Mouse (Mus musculus) neural tube, embryonic 15.5 days (tissue): ENCODE data around the gene Pcgf3. TPM values are rescaled to one million over a fixed set of nuclear protein-coding genes. Genes with fewer than 3 reads are reported as not detected.

Source experiments
- ATAC-seq: fragments of 200-750 bp; cut with Nextera tagmentation; 2 replicates; pipeline ENCODE4 v1.8.0; 2017; ENCODE audit warnings: mild to moderate bottlenecking, moderate TSS enrichment, moderate library complexity; ENCODE audit not compliant: low FRiP score
- H3K27ac ChIP-seq: fragments of 300-500 bp; sonication (generic); replicated peaks from 2 replicates; pipeline ENCODE4 v1.5.1; 2015; ENCODE audit warnings: mild to moderate bottlenecking, inconsistent platforms
- H3K27me3 ChIP-seq: fragments of 300-500 bp; sonication (generic); replicated peaks from 2 replicates; pipeline ENCODE4 v1.6.1; 2015; ENCODE audit warnings: inconsistent platforms
- H3K36me3 ChIP-seq: fragments of 300-500 bp; sonication (generic); 2 replicates; pipeline ENCODE4 v1.6.1; 2015; ENCODE audit warnings: inconsistent platforms
- H3K4me1 ChIP-seq: fragments of 300-500 bp; sonication (generic); 2 replicates; pipeline ENCODE4 v1.6.1; 2015; ENCODE audit warnings: inconsistent platforms
- H3K4me2 ChIP-seq: fragments of 300-500 bp; sonication (generic); 2 replicates; pipeline ENCODE4 v1.6.1; 2015; ENCODE audit warnings: inconsistent platforms, mild to moderate bottlenecking, moderate library complexity
- H3K4me3 ChIP-seq: fragments of 300-500 bp; sonication (generic); replicated peaks from 2 replicates; pipeline ENCODE4 v1.5.1; 2015; ENCODE audit warnings: mild to moderate bottlenecking, inconsistent platforms
- H3K9ac ChIP-seq: fragments of 300-500 bp; sonication (generic); replicated peaks from 2 replicates; pipeline ENCODE4 v1.6.1; 2015; ENCODE audit warnings: mild to moderate bottlenecking, inconsistent platforms
- H3K9me3 ChIP-seq: fragments of 300-500 bp; sonication (generic); replicated peaks from 2 replicates; pipeline ENCODE4 v1.6.1; 2016; ENCODE audit warnings: inconsistent platforms
- whole genome bisulfite sequencing: fragments of 180-500 bp; shearing (Covaris S2); methylation state at CpG from one replicate; pipeline ENCODE4 v1.1.7; 2015; ENCODE audit warnings: mixed read lengths; 5-methylcytosine and 5-hydroxymethylcytosine counted together
- polyA plus RNA-seq: library from polyadenylated mRNA; unstranded; fragments of >200 nt; fragmentation: Nextera tagmentation; extraction: Ambion mirVana; gene quantifications from 2 replicates; pipeline ENCODE4 v1.2.1, GENCODE M21; 2015

The Pcgf3 gene
- polyA plus RNA-seq, 1 experiment from 2014 or later = 25.5 TPM

DNA sequence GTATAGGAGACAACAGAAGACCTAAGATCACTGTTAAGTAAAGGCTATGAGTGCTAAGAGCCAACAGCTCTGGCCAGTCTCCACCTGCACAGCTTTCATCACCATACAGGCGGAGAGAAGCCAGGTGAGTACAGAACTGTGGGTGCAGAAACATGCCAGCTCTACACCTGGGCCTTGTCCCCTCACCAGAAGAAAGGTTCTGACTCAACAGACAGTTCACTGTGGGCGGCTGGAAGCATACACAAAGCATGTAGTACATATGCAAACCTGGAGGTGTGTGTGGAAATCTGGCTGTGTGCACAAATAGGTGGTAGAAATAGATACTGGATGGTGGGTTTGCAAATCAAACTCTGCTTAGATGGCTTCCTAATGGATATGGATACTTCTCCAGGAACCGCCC is 61.6 kb downstream of the Pcgf3 start:
- ATAC-seq = no peak
- H3K4me2 ChIP-seq = no peak overlapping the region
- no peaks in the 10 kb centered on the region for H3K27me3 ChIP-seq
- no peak overlapping the region for H3K27ac ChIP-seq
- WGBS = 90% methylated on average over 3 of the region's 3 CpGs
- no peak overlapping the region for H3K9ac ChIP-seq
- no peaks in the 10 kb centered on the region for H3K9me3 ChIP-seq
- H3K4me1 ChIP-seq = no peaks in the 10 kb centered on the region
- H3K4me3 ChIP-seq = no peak overlapping the region
- H3K36me3 ChIP-seq = peaks cover 42% of the 10 kb centered on the region

DNA sequence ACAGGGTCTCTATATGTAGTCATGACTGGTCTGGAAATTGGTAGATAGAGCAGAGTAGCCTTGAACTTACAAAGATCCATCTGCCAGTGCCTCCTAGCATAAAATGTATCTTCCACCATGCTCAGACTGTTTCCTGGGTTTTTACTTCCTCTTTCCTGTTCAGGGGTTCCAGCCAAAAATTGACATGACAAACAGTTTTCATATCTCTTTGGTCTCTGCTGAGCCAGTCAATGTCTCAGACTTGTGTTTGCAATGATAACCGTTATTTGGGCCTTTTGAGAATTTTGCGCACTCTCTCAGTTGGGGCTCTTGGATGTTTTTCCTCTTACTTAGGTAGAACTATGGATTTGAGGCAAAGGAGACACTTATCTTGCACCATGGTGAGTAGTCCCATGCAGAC is 73.2 kb downstream of the Pcgf3 start:
- no peak overlapping the region for H3K9ac ChIP-seq

DNA sequence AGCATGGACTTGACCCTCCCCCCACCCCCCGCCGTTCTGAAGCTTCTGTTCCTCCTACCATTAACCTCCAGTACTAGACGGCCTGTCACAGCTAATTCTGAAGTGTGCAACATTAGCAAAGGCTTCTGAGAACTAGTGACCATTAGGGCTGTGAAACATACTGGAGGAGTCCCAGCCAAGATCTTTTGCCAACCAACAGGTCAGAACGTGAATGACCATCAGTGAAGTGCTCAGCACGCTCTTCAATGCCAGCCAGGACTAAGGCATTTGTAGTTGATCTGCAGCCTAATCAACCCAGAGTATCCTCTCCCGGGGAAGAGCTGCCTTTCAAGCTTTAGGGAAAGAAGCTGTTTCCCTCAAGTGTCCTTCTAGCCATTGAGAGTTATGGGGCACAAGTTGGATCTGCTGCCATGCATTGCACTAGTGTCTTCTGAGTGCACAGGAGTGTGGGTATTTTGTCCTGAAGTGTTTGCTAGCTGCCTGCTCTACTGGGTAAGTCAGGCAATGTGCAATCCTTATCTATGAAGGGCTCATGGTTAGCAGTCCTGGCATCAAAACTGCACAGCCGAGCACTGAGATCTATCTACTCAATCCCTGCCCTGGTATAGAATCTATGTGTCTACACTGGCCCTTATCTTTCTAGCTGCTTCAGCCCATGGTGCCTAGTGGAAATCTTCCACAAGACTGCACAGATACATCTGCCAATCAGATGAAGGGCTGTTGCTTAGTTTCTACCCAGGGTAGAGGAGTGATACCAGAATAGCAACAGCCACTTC is 82.7 kb downstream of the Pcgf3 start:
- no peak for ATAC-seq
- peaks cover 24% of the 10 kb centered on the region for H3K36me3 ChIP-seq
- no peak overlapping the region for H3K4me2 ChIP-seq
- H3K9me3 ChIP-seq = no peaks in the 10 kb centered on the region
- H3K4me3 ChIP-seq = no peak overlapping the region
- no peak overlapping the region for H3K9ac ChIP-seq
- peaks cover 16% of the 10 kb centered on the region for H3K4me1 ChIP-seq
- peaks cover 4% of the 10 kb centered on the region; the same call in 1 of the 2 replicates for H3K27me3 ChIP-seq
- no peak overlapping the region for H3K27ac ChIP-seq
- 73% methylated on average over 7 of the region's 7 CpGs for WGBS

More for the DNA sequence above, 73.2 kb downstream of the Pcgf3 start:
- ATAC-seq = no peak
- Histone ChIP-seq H3K4me2 (no peak overlapping the region), H3K4me3 (no peak overlapping the region), H3K36me3 (peaks cover 21% of the 10 kb centered on the region), H3K27ac (no peak overlapping the region), H3K4me1 (no peaks in the 10 kb centered on the region), H3K27me3 (no peaks in the 10 kb centered on the region), H3K9me3 (peaks cover 5% of the 10 kb centered on the region; the same call in 1 of the 2 replicates)
- 97% methylated on average over 2 of the region's 2 CpGs for WGBS

DNA sequence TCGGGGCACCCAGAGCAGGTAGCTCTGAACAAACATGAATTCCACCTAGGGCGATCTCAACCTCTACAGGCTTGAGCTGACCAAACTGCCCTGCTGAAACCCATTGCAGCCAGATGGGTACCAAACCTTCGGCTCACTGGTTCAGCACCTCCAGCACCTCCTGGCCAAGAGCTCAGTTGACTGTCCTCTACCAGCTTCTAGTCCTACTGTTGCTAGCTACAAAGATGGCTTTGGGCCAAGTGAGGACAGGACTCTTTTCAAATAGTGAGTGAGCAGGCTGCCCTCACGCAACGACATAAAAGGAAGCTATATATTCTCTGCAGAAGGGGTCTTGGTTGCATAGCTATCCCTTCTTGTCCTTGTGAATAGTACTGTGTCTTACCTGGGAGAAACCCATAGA is 86.6 kb downstream of the Pcgf3 start:
- Histone ChIP-seq H3K4me2 (peak overlapping the region; percentile 76), H3K9ac (no peak overlapping the region), H3K27me3 (peaks cover 21% of the 10 kb centered on the region), H3K4me3 (no peak overlapping the region), H3K9me3 (no peaks in the 10 kb centered on the region), H3K27ac (no peak overlapping the region), H3K4me1 (peaks cover 34% of the 10 kb centered on the region), H3K36me3 (peaks cover 11% of the 10 kb centered on the region)
- 90% methylated on average over 5 of the region's 5 CpGs for WGBS
- no peak for ATAC-seq

DNA sequence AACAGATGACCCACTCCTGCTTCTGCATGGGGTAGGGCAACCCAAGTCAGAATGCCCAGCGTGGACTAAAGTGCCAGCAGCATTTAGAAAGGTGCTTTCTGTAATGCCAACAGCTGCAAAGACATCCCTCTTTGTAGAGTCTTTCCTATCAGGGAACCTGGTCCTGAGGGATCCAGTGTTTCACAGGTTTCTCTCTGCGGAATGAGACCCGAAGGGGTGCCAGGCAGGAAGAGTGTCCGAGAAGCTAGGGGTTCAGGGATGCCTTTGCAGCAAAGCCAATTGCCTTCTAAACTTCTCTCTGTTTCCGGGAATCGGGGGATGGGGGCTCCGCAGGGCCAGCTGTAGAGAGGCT is 88.1 kb downstream of the Pcgf3 start:
- no peaks in the 10 kb centered on the region for H3K9me3 ChIP-seq
- H3K27me3 ChIP-seq = peaks cover 21% of the 10 kb centered on the region
- 11% methylated on average over 7 of the region's 7 CpGs for whole genome bisulfite sequencing
- H3K4me3 ChIP-seq = peak overlapping the region; percentile 55
- peaks cover 34% of the 10 kb centered on the region for H3K4me1 ChIP-seq
- peak overlapping the region; percentile 76 for H3K4me2 ChIP-seq
- peak overlapping the region; percentile 64 for H3K9ac ChIP-seq
- H3K36me3 ChIP-seq = peaks cover 5% of the 10 kb centered on the region; the same call in 1 of the 2 replicates
- peak overlapping the region; percentile 87 for H3K27ac ChIP-seq
- peak; percentile 7; the same call in 1 of the 2 replicates for ATAC-seq

DNA sequence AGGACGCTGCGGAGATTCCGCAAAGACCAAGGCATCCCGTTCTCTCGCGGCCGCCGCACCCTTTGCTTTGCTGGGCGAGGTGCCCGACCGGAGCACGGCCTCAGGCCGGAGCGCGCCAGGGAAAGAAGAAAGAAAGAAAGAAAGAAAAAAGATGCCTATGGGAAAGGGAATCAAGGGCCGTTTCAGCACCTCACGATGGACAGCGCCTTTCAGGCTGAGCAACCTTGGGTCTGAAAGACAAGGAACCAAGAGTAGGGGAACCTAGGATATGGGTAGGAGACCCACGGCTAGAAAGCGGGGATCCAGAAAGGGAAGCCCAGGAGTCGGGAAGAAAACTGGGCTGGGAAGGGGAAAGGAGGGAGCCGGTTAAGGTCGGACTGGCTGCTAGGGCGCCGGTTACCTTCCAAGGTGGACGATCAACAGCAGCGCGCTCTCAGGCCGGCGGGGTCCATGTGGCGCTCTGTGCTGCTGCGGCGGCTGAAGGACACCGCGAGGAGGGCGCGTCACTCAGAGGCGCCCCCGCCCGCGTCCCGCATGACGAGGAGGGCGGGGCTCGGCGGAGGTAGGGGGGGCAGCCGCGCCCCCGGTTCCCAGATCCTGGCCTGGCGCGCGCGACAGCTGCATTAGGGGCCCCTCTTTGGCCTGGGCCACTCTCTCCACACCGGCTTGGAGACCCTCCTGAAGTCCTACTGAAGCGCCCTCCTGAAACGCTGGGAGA is 88.6 kb downstream of the Pcgf3 start, which contains the start of gene Cplx1:
Gene Cplx1, minus strand, starts transcription at position 536 of the 718 bp plus-strand sequence.
- peak within 1 kb of the TSS; percentile 64 for H3K9ac ChIP-seq
- H3K4me3 ChIP-seq = peak within 1 kb of the TSS; percentile 55
- H3K36me3 ChIP-seq = peaks cover 5% of the 10 kb centered on the region; the same call in 1 of the 2 replicates
- ATAC-seq = peak; percentile 96
- peak within 1 kb of the TSS; percentile 87 for H3K27ac ChIP-seq
- H3K9me3 ChIP-seq = no peaks in the 10 kb centered on the region
- H3K4me1 ChIP-seq = peaks cover 34% of the 10 kb centered on the region
- H3K4me2 ChIP-seq = peak within 1 kb of the TSS; percentile 76
- peaks cover 25% of the 10 kb centered on the region for H3K27me3 ChIP-seq
- WGBS = under 1% methylated on average over 47 of the region's 56 CpGs

DNA sequence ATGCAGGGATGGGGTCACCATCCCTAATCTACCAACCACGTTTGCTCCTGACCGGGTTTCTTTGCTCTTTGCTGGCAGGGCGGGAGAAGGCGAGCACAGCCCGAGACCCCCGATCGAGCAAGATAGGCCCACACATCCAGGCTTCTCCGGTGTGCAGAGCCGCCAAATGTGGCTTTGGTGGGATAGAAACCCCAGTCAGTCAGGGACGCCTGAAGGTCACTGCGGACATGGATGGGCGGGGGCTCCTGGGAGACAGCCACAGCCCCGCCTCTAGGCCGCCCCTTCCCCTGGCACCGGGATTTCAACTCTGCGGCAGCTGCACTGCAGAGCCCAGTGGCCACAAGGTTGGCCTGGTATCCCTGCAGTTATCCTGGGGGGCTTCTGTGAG is 89.2 kb downstream of the Pcgf3 start:
- Histone ChIP-seq H3K4me1 (peaks cover 34% of the 10 kb centered on the region), H3K9ac (peak overlapping the region; percentile 64), H3K27ac (peak overlapping the region; percentile 87), H3K9me3 (no peaks in the 10 kb centered on the region), H3K4me2 (peak overlapping the region; percentile 76), H3K4me3 (peak overlapping the region; percentile 55), H3K36me3 (peaks cover under 1% of the 10 kb centered on the region; the same call in 1 of the 2 replicates), H3K27me3 (peaks cover 28% of the 10 kb centered on the region)
- WGBS = 1% methylated on average over 16 of the region's 16 CpGs
- peak; percentile 81 for ATAC-seq

DNA sequence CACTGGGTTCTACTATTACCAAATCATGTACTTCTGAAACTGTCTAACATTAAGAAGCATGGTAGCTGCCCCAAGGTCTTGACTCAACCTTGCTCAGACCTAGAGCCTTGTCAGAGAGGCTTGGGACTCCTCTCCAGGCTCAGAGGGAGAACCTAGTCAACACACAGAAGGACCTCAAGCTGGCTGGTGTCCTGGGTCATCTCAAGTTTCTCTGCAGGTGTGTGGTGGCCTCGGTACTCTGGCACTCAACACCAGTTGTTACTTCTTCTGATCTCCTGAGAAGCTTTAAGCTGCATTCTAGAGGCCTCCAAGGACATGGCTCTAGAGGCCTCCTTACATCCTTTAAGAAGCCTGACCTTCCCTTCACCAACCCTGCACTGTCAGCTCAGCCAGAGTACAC is 93.0 kb downstream of the Pcgf3 start:
- Histone ChIP-seq H3K4me3 (no peak overlapping the region), H3K4me1 (peaks cover 15% of the 10 kb centered on the region), H3K27me3 (peaks cover 21% of the 10 kb centered on the region), H3K9ac (no peak overlapping the region), H3K4me2 (no peak overlapping the region), H3K36me3 (no peaks in the 10 kb centered on the region), H3K9me3 (no peaks in the 10 kb centered on the region), H3K27ac (no peak overlapping the region)
- ATAC-seq = no peak
- WGBS = 79% methylated on average over 1 of the region's 1 CpGs

Other genes starting within 250 kb of the Pcgf3 start
- 39.6 and 42.8 TPM in 2 replicates for gene Dr1, start 192.3 kb upstream of the Pcgf3 start, polyA plus RNA-seq
- gene Pigg, start 148.6 kb upstream of the Pcgf3 start, polyA plus RNA-seq = 4.5 and 4.9 TPM in 2 replicates
- 2.4 and 3.0 TPM in 2 replicates for gene Gm42517, start 93.3 kb upstream of the Pcgf3 start, polyA plus RNA-seq
- 0.29 and 0.34 TPM in 2 replicates for gene Pde6b, start 72.8 kb upstream of the Pcgf3 start, polyA plus RNA-seq
- 430 and 482 TPM in 2 replicates for gene Atp5k, start 26.8 kb upstream of the Pcgf3 start, polyA plus RNA-seq
- gene Mfsd7a, start 12.3 kb upstream of the Pcgf3 start, polyA plus RNA-seq = 0.19 and 0.34 TPM in 2 replicates
- 258 and 285 TPM in 2 replicates for gene Cplx1, start 88.8 kb downstream of the Pcgf3 start, polyA plus RNA-seq
- gene Gak, start 168.5 kb downstream of the Pcgf3 start, polyA plus RNA-seq = 45.2 and 52.3 TPM in 2 replicates
- gene Tmem175, start 168.5 kb downstream of the Pcgf3 start, polyA plus RNA-seq = 24.0 and 28.9 TPM in 2 replicates
- 11.4 and 11.7 TPM in 2 replicates for gene Idua, start 199.1 kb downstream of the Pcgf3 start, polyA plus RNA-seq
- gene Dgkq, start 208.4 kb downstream of the Pcgf3 start, polyA plus RNA-seq = 25.2 and 33.9 TPM in 2 replicates
- 2.6 TPM in 2 replicates for gene Slc26a1, start 214.3 kb downstream of the Pcgf3 start, polyA plus RNA-seq
- 7.8 and 10.9 TPM in 2 replicates for gene Fgfrl1, start 231.2 kb downstream of the Pcgf3 start, polyA plus RNA-seq